Mouse (Mus musculus): ENCODE data around the gene Esrrg. TPM values are rescaled to one million over a fixed set of nuclear protein-coding genes. Genes with fewer than 3 reads are reported as not detected.

Gene Esrrg
- polyA plus RNA-seq, 1 experiment from 2014 or later, result 51.4 TPM

GRCm38 (mm10) chr1:188209025-188209424, 600.4 kb downstream of the Esrrg start:
- no peak for ATAC-seq (ENCODE audit: low read depth)
- H3K4me1 ChIP-seq (ENCODE audit: control insufficient read depth, insufficient read depth, low read length), result no peaks in the 10 kb centered on the region
- no peak overlapping the region for H3K4me2 ChIP-seq (ENCODE audit: low read depth, low read length)
- H3K36me3 ChIP-seq (ENCODE audit: control insufficient read depth, insufficient read depth, low read length), result no peaks in the 10 kb centered on the region
- H3K9me3 ChIP-seq (ENCODE audit: control insufficient read depth, low read length), result no peaks in the 10 kb centered on the region
- WGBS, result 89% methylated on average over 1 of the region's 1 CpGs
- no peak overlapping the region for H3K27ac ChIP-seq (ENCODE audit: low read depth, low read length)
- H3K4me3 ChIP-seq (ENCODE audit: low read depth, low read length), result no peak overlapping the region
- H3K27me3 ChIP-seq (ENCODE audit: control insufficient read depth, insufficient read depth, low read length), result no peaks in the 10 kb centered on the region
- H3K9ac ChIP-seq (replicated peaks; ENCODE audit: low read depth, low read length), result no peak overlapping the region

DNA sequence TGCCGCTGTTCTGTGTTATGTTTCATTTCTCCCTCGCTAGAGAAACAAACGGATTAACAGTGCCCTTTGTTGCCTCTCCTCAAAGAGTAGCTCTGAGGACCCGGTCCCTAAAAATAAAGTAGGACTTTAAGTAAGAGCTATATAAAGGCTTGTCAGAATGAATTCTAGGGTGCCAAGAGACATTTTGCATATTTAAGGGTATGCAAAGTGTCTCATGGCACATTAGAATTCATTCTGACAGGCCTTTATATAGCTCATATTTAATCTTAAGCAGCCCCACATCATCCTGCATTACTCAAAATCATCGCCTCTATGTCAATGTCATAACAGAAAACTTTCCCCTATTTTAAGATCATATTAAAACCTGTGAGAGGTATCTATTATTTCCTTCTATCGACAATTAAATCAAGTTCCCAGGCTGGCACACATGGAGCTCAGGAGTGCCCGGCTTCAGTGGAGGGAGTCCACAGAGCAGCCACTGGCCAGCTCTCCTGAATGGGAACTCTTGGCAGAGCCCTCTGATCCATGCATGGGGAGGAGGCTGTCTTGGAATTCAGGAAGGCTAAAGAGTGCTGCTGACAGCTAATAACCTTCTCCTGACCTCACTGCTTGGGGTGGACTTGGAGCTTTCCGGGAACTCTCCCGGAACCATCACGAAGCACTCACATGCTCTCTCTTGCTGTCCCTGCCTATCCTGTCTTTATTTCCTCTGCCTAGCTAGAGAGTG, 606.5 kb downstream of the Esrrg start:
- Histone ChIP-seq H3K4me2 (ENCODE audit: low read depth, low read length) (no peak overlapping the region), H3K4me3 (ENCODE audit: low read depth, low read length) (no peak overlapping the region), H3K9ac (replicated peaks; ENCODE audit: low read depth, low read length) (no peak overlapping the region), H3K4me1 (ENCODE audit: control insufficient read depth, insufficient read depth, low read length) (no peaks in the 10 kb centered on the region), H3K36me3 (ENCODE audit: control insufficient read depth, insufficient read depth, low read length) (no peaks in the 10 kb centered on the region), H3K9me3 (ENCODE audit: control insufficient read depth, low read length) (no peaks in the 10 kb centered on the region), H3K27me3 (ENCODE audit: control insufficient read depth, insufficient read depth, low read length) (no peaks in the 10 kb centered on the region), H3K27ac (ENCODE audit: low read depth, low read length) (no peak overlapping the region)
- 70% methylated on average over 10 of the region's 10 CpGs for WGBS
- ATAC-seq (ENCODE audit: low read depth), result no peak

- H3K4me1 ChIP-seq (ENCODE audit: control insufficient read depth, insufficient read depth, low read length), result no peaks in the 10 kb centered on the region
- H3K9me3 ChIP-seq (ENCODE audit: control insufficient read depth, low read length), result no peaks in the 10 kb centered on the region
- no peak for ATAC-seq (ENCODE audit: low read depth)
- no peak overlapping the region for H3K27ac ChIP-seq (ENCODE audit: low read depth, low read length)
- H3K27me3 ChIP-seq (ENCODE audit: control insufficient read depth, insufficient read depth, low read length), result no peaks in the 10 kb centered on the region
- H3K4me3 ChIP-seq (ENCODE audit: low read depth, low read length), result no peak overlapping the region
- H3K36me3 ChIP-seq (ENCODE audit: control insufficient read depth, insufficient read depth, low read length), result no peaks in the 10 kb centered on the region
- 90% methylated on average over 4 of the region's 4 CpGs for WGBS
- H3K9ac ChIP-seq (replicated peaks; ENCODE audit: low read depth, low read length), result no peak overlapping the region
- no peak overlapping the region for H3K4me2 ChIP-seq (ENCODE audit: low read depth, low read length)
These were observed 612.7 kb downstream of the Esrrg start for GRCm38 (mm10) chr1:188221226-188221792.

DNA sequence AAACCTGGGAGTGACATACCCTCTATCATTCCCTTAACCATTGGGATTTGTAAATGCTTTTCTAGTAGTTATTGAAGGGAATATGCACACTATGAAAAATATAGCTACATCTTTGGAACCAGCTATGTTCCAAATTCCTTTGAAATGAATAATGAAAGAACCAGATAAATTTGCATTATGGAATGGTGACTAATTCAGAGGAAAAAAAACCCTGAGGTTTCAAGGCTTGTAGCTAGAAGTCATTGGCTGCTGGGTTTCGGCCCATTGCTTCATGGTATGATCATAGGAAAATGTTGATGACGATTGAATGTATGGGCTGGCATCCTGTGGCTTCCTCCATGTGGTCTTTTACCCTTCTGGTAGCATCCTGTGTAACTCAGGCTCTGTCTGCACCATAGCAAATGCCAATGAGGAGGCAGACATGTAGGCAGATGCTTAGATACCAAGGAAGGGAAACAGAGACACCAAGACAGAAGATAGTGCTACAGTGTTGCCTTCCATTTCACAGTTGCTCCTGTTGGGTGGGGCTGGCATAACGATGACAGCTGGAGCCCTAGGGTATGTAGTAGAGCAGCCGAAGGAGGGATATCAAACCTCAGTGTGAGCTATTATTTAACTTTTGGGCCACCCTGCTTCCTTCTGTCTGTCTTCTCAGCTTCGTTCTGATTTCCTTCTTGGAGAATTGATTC, 624.6 kb downstream of the Esrrg start:
- no peak overlapping the region for H3K4me2 ChIP-seq (ENCODE audit: low read depth, low read length)
- no peaks in the 10 kb centered on the region for H3K4me1 ChIP-seq (ENCODE audit: control insufficient read depth, insufficient read depth, low read length)
- no peak overlapping the region for H3K27ac ChIP-seq (ENCODE audit: low read depth, low read length)
- H3K27me3 ChIP-seq (ENCODE audit: control insufficient read depth, insufficient read depth, low read length), result no peaks in the 10 kb centered on the region
- H3K9me3 ChIP-seq (ENCODE audit: control insufficient read depth, low read length), result no peaks in the 10 kb centered on the region
- no peak for ATAC-seq (ENCODE audit: low read depth)
- H3K4me3 ChIP-seq (ENCODE audit: low read depth, low read length), result no peak overlapping the region
- H3K9ac ChIP-seq (replicated peaks; ENCODE audit: low read depth, low read length), result no peak overlapping the region
- WGBS, result 93% methylated on average over 5 of the region's 5 CpGs
- H3K36me3 ChIP-seq (ENCODE audit: control insufficient read depth, insufficient read depth, low read length), result no peaks in the 10 kb centered on the region

DNA sequence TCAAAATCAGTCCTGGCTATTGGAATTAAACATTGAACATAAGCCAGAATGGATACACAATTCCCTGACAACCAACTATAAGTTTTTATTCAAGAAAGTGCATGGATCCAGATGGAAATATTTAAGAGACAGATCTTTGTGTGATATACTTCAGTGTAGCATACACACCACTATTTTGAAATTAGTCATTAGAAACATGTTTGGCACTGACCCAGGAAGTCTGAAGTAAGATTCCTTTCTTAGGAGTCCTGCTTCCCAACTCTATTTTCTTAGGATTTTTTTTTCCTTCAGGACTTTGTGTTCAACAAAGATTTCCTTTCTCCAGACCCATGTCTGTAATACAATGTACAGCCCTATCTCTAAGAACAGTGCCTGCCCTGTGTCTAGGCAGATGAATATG, 630.0 kb downstream of the Esrrg start:
- no peak overlapping the region for H3K4me3 ChIP-seq (ENCODE audit: low read depth, low read length)
- H3K36me3 ChIP-seq (ENCODE audit: control insufficient read depth, insufficient read depth, low read length), result no peaks in the 10 kb centered on the region
- H3K4me2 ChIP-seq (ENCODE audit: low read depth, low read length), result no peak overlapping the region
- no peak overlapping the region for H3K9ac ChIP-seq (replicated peaks; ENCODE audit: low read depth, low read length)
- H3K9me3 ChIP-seq (ENCODE audit: control insufficient read depth, low read length), result no peaks in the 10 kb centered on the region
- ATAC-seq (ENCODE audit: low read depth), result no peak
- no peak overlapping the region for H3K27ac ChIP-seq (ENCODE audit: low read depth, low read length)
- no peaks in the 10 kb centered on the region for H3K4me1 ChIP-seq (ENCODE audit: control insufficient read depth, insufficient read depth, low read length)
- no peaks in the 10 kb centered on the region for H3K27me3 ChIP-seq (ENCODE audit: control insufficient read depth, insufficient read depth, low read length)

DNA sequence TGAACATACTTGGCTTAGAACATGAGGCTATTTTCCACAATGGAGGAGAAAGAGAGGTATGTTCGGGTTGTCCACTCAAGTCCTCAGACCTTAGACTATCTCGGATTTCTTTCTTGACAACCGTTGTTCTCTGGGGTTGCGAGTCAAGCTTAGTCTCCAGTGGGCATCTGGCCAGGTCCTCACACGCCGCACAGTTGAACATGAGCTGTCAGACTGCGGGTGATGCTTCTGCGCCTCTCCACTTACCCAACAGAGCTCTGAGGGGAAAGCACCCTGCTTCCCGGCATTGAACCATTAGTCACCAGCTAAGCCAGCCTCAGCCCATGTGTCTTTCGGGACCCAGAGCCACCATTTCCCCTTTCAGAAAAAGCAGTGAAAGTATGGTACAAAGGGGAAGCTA, 633.2 kb downstream of the Esrrg start:
- no peak overlapping the region for H3K9ac ChIP-seq (replicated peaks; ENCODE audit: low read depth, low read length)
- H3K4me2 ChIP-seq (ENCODE audit: low read depth, low read length), result no peak overlapping the region
- H3K4me1 ChIP-seq (ENCODE audit: control insufficient read depth, insufficient read depth, low read length), result no peaks in the 10 kb centered on the region
- H3K36me3 ChIP-seq (ENCODE audit: control insufficient read depth, insufficient read depth, low read length), result no peaks in the 10 kb centered on the region
- 88% methylated on average over 10 of the region's 10 CpGs for WGBS
- no peak for ATAC-seq (ENCODE audit: low read depth)
- H3K9me3 ChIP-seq (ENCODE audit: control insufficient read depth, low read length), result no peaks in the 10 kb centered on the region
- no peaks in the 10 kb centered on the region for H3K27me3 ChIP-seq (ENCODE audit: control insufficient read depth, insufficient read depth, low read length)
- no peak overlapping the region for H3K4me3 ChIP-seq (ENCODE audit: low read depth, low read length)
- H3K27ac ChIP-seq (ENCODE audit: low read depth, low read length), result no peak overlapping the region

GRCm38 (mm10) chr1:188257500-188257899, 648.9 kb downstream of the Esrrg start:
- no peak overlapping the region for H3K9ac ChIP-seq (replicated peaks; ENCODE audit: low read depth, low read length)
- H3K4me1 ChIP-seq (ENCODE audit: control insufficient read depth, insufficient read depth, low read length), result 0 out of 2 replicates have a peak, but pooled peaks cover 6% of the 10 kb centered on the region
- H3K4me3 ChIP-seq (ENCODE audit: low read depth, low read length), result no peak overlapping the region
- no peaks in the 10 kb centered on the region for H3K27me3 ChIP-seq (ENCODE audit: control insufficient read depth, insufficient read depth, low read length)
- WGBS, result 93% methylated on average over 7 of the region's 7 CpGs
- no peaks in the 10 kb centered on the region for H3K36me3 ChIP-seq (ENCODE audit: control insufficient read depth, insufficient read depth, low read length)
- H3K27ac ChIP-seq (ENCODE audit: low read depth, low read length), result no peak overlapping the region
- ATAC-seq (ENCODE audit: low read depth), result no peak
- no peaks in the 10 kb centered on the region for H3K9me3 ChIP-seq (ENCODE audit: control insufficient read depth, low read length)
- no peak overlapping the region for H3K4me2 ChIP-seq (ENCODE audit: low read depth, low read length)

- Histone ChIP-seq H3K27ac (ENCODE audit: low read depth, low read length) (no peak overlapping the region), H3K27me3 (ENCODE audit: control insufficient read depth, insufficient read depth, low read length) (no peaks in the 10 kb centered on the region), H3K4me3 (ENCODE audit: low read depth, low read length) (no peak overlapping the region), H3K36me3 (ENCODE audit: control insufficient read depth, insufficient read depth, low read length) (no peaks in the 10 kb centered on the region), H3K4me1 (ENCODE audit: control insufficient read depth, insufficient read depth, low read length) (0 out of 2 replicates have a peak, but pooled peaks cover 6% of the 10 kb centered on the region), H3K9me3 (ENCODE audit: control insufficient read depth, low read length) (no peaks in the 10 kb centered on the region), H3K9ac (replicated peaks; ENCODE audit: low read depth, low read length) (no peak overlapping the region), H3K4me2 (ENCODE audit: low read depth, low read length) (no peak overlapping the region)
- WGBS, result 49% methylated on average over 6 of the region's 6 CpGs
- ATAC-seq (ENCODE audit: low read depth), result no peak
These were observed 651.9 kb downstream of the Esrrg start for GRCm38 (mm10) chr1:188260259-188261107.
